Mouse (Mus musculus) gastrocnemius, postnatal 4 days (tissue): Measurements from ENCODE around the gene Supt20. TPM values are rescaled to one million over a fixed set of nuclear protein-coding genes. Genes with fewer than 3 reads are reported as not detected.
A peak's percentile ranks its signal among the peaks of the same experiment; 100 is the strongest.
"Not testable (repeated sequence)": the region's sequence is repeated elsewhere in the genome, so short reads cannot be mapped to it uniquely, and the experiment has no call there.

Source experiments
- DNase-seq, 2 experiments: peaks; one replicate each; pipeline ENCODE4 v3.0.0; 2021 to 2022; ENCODE audit warnings: low spot score in 2 of 2, mixed read lengths in 2 of 2
- total RNA-seq, 2 experiments: library from RNA; stranded (reverse); gene quantifications; 2 replicates each; pipeline ENCODE4 v1.2.3; 2021

The Supt20 gene
- total RNA-seq, 2 experiments from 2014 or later = 41.6 to 49.7 TPM

DNA sequence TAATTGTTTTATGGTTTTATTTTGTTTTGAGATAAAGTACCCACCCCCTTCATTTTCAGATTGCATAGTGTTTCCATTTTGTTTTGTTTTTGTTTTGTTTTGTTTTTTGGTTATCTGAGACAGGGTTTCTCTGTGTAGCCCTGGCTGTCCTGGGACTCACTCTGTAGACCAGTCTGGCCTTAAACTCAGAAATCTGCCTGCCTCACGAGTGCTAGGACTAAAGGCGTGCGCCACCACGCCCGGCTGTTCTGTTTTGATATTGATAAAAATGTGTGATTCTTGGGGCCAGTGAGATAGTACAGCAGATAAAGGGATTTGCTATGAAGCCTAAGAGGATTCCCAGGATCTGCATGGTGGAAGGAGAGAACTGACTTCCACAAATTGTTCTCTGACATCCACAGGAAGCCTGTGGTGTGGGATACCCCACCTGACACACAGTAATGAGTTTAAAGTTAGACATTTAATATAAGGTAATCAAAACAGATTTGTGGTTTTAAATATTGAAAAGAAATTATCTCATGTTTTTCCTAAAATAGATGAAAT lies 7.2 kb downstream of the Supt20 start:
- DNase-seq = no peak

DNA sequence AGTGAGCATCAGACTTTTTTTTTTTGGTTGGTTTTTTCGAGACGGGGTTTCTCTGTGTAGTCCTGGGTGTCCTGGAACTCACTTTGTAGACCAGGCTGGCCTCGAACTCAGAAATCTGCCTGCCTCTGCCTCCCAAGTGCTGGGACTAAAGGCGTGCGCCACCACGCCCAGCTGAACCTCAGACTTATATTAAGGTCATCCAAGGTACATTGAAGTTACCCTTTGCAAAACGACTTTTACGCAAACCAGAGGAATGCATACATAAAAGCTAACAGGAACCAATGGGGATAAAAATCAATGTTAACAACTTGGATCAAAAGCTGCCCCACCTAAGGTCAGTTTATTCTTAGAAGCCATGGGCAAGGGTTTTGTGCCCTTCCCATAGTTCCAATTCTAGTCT lies 11.5 kb downstream of the Supt20 start:
- DNase-seq = not testable (repeated sequence)

DNA sequence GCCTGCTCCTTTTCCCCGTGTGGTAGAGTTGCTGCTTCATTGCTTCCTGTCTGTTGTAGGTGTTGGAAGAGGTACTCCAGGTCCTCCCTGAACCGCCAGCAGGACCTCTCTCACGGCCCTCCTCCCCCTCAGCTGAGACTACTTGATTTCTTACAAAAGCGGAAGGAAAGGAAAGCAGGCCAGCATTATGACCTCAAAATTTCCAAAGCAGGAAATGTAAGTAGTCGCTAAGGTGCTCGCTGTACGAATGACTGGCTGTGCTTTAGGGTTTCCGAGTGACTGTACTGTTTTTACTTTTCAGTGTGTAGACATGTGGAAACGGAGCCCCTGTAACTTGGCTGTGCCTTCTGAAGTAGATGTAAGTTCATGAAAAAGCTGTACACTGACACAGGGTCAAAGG lies 16.4 kb downstream of the Supt20 start:
- no peak for DNase-seq

DNA sequence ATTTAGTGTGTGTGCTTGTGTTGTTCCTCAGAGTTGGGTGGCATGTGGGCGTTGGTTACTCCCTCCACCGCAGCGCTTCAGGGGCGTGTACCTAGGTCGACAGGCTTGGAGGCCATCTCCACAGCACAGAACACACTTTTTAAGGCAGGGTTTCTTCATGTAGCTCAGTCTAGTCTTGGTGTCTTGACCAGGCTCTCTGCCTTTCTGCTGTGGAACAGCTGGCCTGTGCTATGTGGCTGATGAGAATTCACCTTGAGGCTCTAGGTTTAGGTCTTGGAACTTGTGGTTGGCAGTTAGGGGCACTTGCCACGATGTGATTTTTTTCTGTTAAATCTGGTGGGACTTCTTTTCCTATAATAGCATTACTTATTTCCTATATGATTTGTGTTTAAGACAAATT lies 21.6 kb downstream of the Supt20 start, which contains the start of gene Gm21958:
Gm21958 (minus strand) TSS at position 101 of the 400 bp plus-strand sequence.
- DNase-seq = no peak

DNA sequence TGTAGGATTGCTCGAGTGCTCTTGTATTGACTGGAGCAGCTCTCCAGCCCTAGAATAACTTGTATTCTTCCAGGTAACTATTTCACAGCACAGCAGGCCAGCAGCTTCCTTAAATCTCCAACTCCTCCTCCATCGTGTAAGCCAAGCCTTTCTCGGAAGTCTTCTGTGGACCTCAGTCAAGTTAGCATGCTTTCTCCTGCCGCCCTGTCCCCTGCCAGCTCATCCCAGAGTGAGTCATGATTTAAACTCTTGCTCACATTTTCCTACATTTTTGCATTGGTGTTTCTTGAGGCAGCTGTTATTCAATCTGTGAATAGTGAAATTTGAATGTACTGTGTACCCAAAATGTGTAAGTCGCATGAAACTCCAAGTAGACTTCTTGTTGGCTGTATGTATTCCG lies 22.9 kb downstream of the Supt20 start:
- no peak for DNase-seq

DNA sequence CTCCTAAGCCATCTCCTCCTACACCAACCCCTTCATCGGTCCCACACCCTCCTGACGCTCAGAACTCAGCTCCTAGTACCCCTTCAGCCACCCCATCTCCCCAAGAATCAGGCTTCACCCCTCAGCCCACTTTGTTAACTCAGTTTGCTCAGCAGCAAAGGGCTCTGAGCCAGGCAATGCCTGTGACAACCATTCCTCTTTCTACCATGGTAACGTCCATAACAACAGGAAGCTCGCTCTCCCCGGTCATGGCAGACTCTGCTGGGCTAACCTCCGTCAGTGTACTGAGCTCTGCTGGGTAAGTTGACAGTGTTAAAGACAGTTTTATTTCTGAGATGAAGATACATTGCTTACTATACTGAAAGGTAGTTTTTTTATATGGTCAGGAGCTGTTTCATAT lies 24.7 kb downstream of the Supt20 start:
- DNase-seq = no peak

DNA sequence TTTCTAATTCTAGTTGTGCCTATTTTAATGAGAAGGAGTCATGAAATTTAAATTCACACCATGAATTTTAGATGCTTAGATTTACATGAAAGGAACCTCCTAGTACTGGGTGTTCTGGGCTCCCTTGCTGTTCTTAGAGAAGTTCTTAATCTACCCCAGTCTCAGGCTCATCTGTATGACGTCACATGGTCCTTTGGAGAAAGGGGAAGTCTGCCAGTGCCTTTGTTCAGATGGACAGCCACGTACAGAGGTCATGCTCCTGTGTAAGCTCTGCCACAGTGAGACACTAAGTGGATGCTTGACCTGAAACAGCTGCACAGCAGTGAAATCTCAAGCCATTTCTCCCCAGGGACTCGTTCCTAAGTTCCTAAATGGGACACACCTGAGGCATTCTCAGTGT lies 26.3 kb downstream of the Supt20 start:
- DNase-seq = no peak

DNA sequence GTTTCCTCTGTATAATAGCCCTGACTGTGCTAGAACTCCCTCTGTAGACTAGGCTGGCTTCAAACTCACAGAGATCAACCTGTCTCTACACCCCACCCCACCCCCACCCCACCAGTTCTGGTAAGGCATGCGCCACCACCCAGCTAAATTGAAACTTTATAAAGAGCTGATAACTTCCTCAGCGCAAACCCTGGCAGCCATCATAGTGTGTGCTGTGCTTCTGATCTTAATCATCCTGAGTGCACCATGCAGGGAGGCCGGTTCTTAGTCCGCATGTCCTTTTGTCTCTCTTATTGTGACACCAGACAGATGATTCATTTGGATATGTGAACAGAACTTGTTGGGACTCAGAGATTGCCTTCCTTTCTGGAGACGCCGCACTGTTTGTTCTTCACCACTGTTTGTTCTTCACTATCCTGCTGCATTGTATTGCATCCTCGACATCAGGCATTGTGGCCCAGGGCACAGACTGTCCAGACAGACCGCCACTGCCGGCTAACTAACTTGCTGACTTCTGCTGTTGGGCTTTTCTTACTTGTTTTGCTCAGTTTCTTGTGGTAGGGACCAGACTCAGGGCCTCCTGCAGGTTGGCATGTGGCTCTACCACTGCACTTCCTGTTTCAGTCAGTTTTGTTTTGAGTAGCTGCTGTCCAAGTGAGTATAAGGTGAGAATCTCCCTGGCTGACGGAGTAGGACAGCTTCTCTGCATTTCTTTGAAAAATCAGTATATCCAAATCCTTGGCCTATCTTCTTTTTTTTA lies 31.3 kb downstream of the Supt20 start:
- no peak for DNase-seq

DNA sequence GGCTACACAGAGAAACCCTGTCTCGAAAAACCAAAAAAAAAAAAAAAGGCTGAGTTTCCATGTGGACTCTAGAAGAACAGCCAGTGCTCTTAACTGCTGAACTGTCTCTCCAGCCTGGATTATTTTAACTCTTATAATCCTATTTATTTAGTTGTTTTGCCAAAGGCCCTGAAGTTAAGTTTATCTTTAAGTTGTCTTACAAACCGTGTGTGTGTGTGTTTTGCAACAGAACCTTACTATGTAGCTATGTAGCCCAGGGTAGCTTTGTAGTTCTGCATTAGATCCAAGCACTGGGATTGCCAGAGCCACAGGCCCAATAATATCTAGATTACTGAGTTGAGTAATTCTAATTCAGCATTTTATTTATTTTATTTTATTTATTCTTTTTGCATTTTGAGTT lies 32.7 kb downstream of the Supt20 start:
- no peak for DNase-seq

DNA sequence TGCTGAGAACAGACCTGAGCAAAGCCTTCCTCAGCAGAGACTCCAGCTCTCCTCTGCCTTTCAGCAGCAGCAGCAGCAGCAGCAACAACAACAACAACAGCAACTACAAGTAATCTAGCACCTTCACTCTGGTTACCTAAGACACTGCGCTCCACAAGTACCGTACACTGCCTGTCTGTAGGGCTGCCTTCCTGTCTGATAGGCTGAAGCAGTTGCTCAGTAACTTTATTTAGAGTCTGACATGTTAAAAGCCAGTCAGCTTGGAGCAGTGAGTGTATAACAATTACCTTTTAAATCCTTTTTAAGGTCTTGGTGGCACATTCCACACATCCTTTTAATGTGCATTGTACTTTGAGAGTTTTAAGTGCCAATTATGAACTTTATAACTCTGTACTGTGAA lies 35.0 kb downstream of the Supt20 start:
- no peak for DNase-seq

DNA sequence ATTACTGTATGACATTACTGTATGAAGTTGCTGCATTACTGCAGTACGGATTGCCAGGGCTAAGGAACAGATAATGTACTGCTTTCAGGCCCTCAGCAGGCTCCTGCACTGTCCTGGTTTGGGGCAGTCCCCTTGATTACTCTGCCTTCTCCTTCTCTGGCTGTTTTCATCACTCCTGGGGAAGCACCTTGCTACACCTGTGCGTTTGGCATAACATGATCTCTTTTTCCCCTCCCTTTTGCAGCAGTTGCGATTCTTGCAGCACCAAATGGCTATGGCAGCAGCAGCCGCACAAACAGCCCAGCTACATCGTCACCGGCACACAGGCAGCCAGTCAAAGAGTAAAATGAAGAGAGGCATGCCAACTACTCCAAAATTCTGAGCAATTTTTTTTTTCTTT lies 35.5 kb downstream of the Supt20 start:
- no peak for DNase-seq

DNA sequence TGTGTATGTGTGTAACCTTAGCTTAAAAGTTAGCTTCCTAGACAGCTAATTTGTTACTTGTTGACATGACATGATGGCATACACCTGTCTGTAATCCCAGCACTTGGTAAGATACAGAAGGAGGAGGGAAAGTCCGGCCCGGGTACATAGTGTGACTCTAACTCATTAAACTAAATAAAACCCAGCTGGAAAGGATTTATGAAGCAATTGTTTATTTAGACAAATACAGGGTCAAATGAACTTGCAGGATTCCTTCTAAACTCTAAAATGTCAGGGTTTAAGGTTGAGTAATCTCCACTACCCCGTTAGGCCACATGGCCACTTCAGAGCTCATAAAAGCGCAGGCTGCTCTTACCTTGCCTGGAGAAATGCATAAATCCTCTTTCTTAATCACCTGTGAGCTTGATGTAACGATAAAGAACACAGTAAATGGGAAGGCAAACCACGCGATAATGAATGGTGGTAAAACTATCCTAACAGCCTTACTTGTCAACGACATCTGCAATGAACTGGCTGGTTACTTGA lies 39.1 kb downstream of the Supt20 start:
- no peak for DNase-seq

DNA sequence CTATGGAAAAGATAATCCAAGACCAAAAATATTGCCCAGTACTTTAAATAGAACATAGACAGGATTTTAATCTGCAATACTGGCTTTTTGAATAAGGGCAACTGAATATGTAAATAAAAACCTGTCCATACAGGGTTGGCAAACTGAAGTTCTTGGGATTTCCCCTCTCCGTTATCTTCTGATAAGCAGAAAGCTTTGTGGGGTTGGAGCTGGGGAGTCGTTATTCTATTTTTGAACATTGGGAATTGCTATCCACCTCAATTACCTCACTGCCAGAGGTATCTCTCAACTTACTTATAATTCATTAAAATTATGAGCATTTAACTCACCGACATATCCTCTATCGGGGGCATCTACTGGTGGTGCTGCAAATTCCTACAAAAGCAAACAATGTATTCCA lies 39.8 kb downstream of the Supt20 start:
- no peak for DNase-seq

DNA sequence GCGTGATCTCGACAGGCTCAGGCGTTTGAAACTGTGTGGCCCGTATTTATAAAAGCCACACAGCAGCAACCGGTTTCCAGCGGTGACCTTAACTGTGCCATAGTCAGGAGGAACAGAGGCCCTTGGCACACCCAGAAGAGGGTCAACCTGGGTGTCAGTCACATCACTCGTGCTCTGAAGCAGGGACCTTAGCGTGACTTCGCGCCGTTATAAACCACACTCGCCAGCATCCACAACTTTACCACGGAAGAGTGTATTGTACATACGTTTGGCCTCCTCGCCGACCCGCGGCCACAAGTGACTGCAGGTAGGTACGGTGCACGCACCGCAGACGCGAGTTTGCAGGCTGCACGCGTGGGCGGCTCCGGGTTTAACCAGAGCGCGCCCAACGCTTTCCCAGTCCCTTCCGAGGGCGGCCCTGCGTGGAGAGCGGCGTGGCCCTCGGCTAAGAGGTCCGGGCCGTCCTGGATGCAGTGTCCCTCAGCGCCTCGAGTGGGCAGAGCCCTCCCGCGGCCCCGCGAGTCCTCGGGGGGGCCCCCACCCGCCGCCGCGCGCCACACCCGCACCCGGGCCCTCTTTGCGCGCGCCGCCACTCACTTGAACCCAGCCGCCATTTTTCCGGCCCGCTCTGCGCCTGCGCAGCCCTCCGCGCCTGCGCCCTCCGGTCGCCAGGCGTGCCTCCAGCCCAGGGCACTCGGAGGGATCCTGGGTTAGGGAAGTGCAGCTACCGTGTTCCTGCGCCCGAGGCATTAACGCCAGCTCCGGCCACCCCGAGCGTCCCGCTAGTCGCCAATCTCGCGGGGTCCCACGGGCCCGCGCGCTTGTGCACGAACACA lies 42.0 kb downstream of the Supt20 start:
- DNase-seq = peak; percentile 90 to 92

DNA sequence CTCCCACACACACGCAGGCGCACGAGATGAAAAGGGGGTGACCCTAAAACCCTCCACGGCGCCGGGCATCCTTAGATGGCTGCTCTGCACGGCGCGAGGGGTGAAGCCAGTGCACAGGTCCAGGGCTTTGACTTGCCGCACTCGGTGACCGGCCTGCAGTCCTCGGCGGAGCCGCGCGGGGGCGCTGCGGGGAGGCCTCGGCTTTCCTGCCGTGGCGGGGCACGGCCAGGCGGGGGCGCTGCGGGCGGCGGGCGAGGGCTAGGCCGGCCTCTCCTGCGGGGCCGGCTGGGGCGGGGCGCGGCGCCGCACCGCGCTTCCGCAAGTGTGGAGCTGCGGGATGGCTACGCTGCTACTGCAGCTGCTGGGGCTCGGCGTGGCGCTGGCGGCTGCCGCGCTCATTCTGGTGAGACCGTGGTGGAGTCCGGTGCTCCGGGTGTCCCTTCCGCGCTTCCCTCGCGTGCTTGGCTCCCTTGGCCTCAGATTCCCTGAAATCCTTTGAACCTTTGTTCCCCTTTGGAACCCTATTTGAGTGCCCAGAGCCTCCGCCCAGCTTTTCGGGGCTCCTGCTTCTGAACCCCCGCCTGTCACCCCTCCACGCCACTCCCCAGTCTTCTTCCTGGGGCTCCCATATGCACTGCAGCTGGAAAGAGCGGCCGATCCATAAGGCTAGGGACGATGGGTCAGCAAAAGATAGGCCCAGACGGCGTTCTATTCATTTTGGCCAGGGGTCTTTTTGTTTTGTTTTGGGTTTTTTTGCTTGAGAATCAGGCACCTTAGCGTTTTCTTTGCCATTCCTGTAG lies 42.8 kb downstream of the Supt20 start, which contains the start of the genes Exosc8 and Alg5:
Exosc8 (minus strand) TSS at position 147 of the 800 bp plus-strand sequence.
Alg5 (plus strand) TSS at position 293 of the 800 bp plus-strand sequence.
- peak; percentile 92 to 94 for DNase-seq

DNA sequence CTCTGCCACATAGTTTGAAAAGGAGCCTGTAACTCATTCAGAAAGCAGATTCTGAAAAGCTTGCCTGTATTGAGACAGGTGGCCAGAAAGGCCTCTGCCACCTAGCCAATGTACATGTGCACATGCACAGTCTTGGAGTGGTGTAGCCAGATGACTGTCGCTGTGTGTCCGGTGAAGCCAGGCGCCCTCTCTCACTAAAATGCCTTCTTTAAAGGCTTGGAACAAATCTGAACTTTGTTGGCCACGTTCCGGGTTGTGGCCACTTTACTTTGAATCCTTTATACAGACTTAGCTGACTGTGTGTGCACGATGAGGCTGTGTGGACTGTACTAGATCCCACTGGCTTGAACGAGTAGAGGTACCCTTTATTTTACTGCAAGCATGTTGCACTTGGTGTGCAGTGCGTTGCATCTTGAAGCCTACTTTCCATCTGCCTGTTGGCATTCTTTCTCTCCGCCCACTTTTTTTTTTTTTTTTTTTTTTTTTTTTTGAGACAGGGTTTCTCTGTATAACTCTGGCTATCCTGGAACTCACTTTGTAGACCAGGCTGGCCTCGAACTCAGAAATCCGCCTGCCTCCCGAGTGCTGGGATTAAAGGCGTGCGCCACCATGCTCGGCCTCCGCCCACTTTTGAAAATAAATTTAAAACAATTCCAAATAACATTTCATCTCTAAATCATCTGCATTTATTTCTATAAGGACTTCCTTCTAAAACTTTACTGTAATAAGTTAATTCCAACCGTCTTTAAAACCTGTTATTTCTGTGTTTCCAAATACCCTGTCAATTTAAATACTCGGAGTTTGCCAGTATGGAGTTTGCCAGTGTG lies 43.7 kb downstream of the Supt20 start:
- peak in 1 of 2 experiments; percentile 19 for DNase-seq

DNA sequence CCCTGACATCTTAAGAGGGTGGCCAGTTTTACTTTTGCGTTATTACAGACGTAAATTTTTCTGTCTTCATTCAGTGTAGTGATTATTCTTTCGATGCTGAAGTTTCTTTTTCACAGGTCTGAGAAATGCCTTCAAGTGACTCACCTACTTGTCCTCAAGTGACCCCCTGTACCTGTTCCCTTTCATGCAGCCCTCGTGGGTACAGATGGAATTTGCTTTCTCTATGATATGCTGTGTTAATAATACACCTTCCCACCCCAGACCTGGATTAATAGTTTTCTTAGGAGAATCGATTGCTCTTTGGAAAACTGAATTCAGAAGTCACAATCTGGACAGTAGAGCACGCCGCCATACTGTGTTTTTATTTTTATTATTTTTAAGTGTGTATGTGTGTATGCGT lies 44.7 kb downstream of the Supt20 start:
- DNase-seq = no peak

DNA sequence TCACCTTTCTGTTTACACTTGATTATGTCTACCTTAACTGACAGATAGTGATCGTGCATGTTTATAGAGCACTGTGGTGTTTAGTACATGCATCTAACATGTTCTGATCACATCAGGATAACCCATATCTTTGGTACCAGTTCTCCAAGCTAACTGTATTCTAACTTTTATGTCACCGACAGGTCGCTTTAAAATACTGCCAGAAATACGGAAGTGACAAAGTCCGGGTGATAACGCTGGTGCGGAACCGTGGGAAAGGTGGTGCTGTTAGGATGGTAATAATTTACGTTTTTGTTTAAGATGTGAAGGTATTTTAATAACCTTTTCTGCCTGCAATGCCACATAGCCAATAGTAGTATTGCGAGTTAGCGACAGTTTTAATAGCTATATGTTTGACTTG lies 49.4 kb downstream of the Supt20 start:
- DNase-seq = no peak

DNA sequence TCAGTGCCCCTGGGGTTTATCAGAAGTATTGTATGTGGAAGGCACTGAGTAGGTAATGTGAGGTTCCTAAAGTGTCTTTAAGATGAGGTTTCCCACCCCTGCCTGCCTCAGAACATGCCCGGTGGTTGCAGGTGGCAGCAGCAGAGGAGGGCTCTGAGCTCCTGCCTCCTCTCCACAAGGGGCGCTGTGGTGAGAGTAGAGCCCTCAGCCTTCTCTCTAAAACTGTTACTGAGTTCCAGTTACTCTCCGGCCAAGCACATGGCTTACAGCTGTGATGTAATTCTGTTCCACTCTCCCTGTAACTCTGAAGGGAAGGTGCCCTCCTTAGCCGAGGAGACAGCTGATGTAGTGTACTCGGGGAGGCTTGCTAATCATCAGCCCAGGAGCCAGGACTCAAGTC lies 53.2 kb downstream of the Supt20 start:
- DNase-seq = no peak

DNA sequence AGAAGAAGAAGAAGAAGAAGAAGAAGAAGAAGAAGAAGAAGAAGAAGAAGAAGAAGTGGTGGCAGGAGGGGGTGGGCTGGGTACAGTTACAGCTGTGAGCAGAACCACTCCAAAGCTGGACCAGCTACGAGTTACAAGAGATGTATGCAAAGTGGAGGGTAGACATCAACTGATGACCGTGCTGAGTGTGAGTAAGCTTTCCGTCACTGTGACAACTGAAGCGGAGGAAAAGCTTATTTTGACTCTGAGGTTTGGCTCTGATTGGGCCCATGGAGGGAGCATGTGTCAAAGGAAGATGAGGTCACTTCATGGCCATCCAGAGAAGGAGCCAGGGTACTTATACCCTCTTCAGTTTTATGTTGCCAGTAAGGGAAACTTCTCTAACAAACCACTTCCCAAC lies 60.8 kb downstream of the Supt20 start:
- no peak for DNase-seq
